Mouse (Mus musculus): ENCODE measurements around the gene Tapbp.
A peak's percentile ranks its signal among the peaks of the same experiment; 100 is the strongest.
"Not testable (repeated sequence)": the region's sequence is repeated elsewhere in the genome, so short reads cannot be mapped to it uniquely, and the experiment has no call there.

Gene Tapbp

DNA sequence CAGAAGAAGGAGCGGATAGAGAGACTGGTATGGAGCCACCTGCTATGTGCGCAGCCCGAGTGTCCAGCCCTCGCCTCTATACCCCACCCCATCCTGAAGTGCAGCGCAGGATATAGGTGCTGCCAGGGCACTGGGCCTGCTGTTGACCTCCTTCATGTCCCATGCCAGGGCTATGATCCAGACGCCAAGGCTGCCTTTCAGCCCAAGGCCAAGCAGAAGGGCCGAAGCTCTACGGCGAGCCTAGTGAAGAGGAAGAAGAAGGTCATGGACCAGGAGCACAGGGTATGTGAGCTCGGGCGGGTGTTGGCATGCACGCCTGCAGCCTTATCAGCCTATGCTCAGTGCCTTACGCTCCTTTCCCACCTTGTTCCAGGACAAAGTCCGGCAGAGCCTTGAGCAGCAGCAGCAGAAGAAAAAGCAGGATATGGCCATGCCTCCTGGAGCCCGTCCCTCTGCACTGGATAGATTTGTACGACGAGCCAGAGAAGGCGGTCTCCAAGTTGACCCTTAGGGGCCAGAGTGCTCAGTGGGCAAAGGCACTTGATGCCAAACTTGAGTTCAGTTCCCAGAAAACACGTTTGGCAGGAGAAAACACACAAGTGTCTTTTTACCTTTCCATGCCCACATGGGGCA lies 33.3 kb downstream of the Tapbp start:
- DNase-seq = no peak

DNA sequence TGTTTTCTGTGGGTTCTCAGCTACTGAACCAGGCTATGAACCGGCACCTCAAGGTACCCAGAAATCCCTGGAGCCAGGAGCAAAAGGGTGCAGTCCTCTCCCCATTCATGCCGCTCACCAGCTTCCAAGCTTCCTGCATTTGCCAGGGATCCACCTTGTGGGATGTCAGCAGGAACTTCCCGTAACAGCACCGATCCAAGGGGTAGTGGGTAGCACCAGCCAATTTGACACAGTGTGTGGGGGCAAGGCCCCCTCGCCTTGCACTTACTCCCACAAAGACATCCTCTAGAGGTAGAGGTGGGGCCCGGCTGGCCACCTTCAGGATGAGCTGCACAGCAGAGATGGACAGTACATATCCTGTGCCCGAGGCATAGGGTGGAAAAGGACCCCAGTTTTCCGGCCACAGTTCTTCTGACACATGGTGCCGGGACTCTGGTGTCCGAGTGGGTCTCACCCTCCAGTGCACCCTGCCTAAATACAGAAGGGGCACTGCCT lies 34.5 kb downstream of the Tapbp start:
- DNase-seq = no peak

DNA sequence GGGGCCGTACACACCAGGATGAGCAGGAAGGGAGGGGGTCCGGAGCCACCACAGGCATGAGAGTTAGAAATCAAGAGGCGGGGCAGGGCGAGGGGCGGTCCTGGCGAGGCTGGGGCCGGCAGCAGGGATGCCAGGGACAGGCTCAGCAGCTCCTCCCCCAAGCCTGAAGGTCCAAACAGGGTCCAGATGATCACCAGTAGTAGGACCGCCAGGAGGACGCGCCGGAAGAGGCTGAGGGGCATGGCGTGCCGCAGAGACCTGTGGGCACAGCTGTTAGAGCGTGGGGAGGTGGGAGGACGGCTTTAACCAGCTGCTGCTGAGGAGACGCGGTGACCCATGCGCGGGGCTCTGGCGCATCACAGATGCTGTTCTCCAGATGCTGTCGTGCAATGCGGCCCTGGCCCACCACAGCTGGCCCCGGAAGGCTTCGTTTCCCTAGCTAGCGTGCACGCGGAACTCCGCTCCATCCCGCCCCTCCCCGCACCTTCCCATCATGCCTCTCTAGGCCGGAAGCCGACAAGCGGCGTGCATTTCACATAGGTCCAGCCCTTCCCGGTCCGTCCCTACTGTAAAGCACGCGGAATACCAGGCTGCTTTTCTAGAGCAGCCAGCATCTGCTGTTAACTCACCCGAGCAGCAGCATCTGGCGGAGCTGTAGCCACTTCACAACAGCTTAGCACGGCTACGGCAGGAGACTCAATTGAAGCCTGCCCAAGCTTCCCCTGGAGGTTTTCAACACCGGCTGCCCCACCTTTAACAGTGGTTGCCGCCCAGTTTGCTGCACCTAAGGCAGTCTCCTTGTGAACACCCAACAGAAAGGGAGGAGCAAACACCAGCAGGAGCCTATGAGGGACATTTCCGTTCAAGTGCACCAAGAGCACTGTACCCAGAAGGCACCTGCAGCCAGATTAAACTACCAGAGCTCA lies 35.6 kb downstream of the Tapbp start, which contains the start of gene B3galt4:
Gene B3galt4, minus strand, starts transcription at position 468 of the 926 bp plus-strand sequence.
- DNase-seq = peak; percentile 68

DNA sequence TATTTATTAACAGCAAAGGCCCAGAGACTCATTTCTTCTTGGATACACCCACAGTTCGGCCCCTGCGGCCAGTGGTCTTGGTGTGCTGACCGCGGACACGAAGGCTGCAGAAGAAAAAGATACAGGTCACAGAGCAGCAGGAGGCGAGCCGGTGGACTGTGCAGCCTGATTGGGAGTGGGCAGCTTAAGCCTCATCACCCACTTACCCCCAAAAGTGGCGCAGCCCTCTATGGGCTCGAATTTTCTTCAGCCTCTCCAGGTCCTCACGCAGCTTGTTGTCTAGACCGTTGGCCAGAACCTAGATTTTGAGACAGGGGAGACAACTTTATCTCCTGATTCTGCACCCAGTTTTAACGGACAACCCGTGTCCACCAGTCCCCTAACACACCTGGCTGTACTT lies 36.3 kb downstream of the Tapbp start:
- not testable (repeated sequence) for DNase-seq

DNA sequence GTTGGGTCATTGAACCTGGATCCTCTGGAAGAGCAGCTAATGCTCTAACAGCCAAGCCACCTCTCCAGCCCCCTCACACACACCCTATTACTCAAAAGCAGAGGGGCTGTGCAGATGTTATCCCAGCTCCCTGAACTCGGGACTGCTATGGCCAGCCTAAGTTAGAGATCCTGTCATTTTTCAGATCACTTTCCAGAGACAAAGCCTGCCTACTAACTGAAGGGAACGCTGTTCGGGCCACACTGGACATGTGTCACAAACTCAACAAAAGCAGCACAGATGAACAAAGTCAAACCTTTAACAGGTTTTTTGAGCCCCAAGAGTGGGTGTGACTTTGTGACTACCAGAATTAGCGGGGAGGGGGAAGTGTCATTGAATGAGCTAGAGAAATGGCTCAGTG lies 37.2 kb downstream of the Tapbp start:
- no peak for DNase-seq

DNA sequence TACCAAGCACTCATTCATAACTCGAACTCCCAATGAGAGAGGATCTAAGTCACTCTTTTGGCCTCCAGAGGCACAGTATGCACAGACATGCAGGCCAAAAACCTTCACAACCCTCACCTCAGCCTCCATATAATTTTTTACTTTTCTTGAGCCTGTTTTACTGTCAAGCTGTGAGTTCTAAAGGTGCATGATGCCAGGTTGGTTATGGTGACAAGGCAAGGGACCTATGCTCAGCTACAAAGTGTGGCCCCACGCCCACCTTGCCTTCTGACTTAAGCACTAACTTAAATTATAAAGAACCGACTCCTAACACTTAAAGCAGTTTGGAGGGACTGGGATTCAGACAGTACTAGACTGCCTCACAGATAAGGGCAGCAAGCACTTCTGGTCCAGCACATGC lies 37.6 kb downstream of the Tapbp start:
- no peak for DNase-seq

DNA sequence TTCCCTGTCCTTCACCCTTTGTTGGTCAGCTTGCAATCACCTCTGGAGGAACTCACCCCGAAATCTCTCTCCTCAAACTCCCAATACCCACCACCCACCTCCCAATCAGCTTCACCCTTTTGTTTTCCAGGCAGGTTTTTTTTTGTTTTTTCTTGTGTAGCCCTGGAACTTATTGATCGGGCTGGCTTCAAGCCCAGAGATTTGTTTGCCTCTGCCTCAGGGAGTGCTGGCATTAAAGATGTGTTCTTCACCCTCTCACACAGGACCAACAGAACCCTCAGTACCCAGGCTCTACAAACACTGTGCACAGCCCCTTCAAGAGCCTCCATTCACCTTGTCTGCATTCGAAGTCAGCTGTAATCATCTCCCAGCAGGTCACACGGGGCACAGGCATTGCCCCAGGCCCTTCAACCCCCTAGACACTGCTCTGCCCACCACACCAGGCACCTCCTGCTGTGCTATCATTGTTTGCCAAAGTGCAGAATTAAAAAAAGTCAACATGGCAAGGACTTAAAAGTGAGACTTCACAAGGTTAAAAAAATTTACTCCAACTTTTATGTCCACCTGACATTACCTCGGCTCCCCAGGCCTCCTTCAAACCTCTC lies 38.4 kb downstream of the Tapbp start:
- DNase-seq = no peak

DNA sequence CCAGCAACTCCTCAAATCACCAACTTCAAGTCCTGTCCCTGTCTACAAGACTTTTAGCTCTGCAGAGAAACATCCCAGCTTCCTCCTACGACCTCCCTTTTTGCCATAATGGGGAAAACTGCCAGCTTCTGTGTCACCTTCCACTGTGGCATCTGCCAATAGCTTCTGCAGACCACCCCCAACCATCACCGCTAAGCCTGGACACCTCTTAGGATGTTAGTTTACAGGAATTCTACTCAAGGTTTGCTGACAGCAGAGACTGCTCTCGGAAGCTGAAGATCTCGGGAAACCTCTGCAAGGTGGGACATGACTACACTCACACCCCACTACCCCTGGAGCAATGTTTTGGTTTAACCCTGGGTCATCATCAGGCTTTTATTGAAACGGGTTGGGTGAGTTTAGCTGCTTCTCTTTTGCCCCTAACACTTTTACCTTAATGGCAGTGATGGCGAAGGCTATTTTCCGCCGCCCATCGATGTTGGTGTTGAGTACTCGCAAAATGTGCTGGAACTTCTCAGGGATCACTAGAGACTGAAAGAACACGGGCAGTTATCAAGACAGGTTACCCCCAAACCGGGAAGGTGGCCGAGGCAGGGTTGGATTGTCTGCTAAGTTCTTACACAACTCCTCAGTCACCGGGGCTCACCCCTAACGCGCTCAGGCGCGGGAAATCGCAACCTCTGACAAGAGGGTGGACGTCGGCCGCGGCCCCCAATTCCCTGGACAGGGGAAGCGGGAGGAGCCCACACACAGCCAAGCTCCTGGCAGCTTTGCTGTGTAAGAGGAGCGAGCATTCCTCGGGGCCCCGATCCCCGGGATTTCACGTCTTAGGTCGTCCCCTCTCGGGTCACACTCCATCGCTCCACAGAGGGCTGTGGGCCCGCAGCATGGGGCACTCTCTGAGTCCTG lies 39.2 kb downstream of the Tapbp start:
- DNase-seq = peak; percentile 47

DNA sequence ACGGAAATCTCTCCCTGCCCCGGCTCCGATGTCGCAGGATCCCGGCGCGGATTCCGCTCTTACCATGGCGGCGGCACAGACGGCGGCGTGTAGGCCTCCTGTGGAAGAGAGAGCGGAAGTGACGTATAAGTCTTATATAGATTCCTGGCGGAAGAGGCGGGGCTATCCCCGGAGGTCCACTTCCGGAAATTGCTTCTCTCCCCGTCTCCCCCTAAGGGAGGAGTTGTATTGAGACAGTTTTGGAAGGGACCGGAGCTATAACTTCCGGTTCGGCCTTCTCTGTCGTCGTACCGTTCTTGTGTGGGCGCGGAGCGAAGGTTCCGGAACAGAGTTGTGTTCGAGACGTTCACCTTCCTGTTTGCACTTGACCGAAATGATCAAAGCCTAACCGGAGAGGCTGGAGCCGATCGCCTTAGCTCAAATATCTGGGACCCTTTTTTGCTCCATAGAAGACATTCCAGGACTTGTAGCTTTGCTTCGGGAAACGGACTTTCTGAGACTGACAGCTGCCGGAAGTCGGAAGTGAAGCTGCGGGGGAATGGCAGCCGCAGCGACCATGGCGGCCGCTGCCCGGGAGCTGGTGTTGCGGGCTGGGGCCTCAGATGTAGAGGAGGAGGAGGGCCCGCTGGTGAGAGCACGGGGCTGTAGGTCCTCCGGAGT lies 40.0 kb downstream of the Tapbp start, which contains the start of the genes Vps52 and Rps18:
Gene Vps52, plus strand, starts transcription at position 258 of the 660 bp plus-strand sequence.
Gene Rps18, minus strand, starts transcription at position 447 of the 660 bp plus-strand sequence.
- peak; percentile 99 for DNase-seq

DNA sequence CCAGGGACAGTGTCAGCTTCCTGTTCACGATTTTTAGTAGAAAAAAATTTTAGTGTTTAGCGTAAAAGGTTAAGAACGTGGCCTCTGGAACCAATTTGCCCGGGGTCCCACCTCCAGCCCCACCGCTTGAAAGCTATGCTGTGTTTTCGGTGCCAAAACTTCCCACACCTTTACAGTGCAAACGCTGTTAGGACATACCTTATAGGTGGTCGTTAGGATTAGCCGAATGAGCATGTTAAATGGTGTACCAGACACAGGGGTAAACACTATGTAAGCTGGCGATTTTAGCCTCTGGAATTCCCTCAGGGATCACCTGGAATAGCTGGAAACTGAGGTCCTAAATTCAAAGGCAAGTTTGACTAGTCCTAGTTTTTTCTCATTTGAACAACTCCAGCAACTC lies 40.6 kb downstream of the Tapbp start:
- DNase-seq = no peak

DNA sequence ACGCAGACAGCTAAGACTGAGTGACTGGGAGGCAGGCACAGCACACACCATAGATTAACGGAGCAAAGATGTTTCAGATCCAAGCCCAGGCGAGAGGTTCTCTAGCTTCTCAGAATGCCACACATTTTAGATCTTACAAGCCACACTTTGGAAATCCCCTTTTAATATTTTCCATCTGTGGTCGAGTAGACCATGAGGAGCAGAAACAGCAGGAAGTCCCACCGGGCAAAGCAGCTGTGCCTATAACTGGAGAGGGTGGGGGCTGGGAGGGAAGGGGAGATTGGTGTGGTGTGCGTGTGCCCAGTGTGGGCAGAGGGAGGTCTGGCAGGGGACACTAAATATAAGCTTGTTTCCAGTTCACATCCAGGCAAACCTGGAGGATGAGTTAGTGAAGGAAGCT lies 41.8 kb downstream of the Tapbp start:
- no peak for DNase-seq

DNA sequence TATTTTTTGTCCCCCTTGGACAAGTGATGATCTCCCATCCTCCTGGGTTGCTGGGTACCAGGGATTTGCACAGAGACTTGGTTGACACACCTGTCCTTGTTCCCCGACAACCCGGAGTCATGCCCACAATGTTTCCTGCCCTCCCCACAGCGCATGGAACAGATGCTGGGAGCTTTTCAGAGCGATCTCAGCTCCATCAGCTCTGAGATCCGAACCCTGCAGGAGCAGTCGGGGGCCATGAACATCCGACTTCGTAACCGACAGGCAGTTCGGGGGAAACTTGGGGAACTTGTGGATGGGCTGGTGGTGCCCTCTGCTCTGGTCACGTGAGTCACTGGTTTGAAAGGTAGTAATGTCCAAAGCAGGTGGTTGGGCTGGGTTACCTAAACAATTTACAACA lies 42.8 kb downstream of the Tapbp start:
- DNase-seq = no peak

DNA sequence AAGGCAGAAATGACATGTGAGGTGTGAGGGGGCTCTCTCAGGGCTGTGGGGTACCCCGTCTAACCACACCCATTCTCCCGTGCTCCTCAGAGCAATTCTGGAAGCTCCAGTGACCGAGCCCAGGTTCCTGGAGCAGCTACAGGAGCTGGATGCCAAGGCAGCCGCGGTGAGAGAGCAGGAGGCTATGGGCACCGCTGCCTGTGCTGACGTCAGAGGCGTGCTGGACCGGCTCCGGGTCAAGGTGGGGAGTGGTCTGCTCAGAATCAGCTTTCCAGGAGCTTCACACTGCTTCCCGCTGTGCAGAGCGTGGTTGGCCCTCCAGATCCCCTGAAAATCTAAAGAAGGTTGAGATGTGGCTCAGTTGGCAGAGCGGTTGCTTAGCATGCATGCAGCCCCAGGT lies 43.4 kb downstream of the Tapbp start:
- DNase-seq = no peak

DNA sequence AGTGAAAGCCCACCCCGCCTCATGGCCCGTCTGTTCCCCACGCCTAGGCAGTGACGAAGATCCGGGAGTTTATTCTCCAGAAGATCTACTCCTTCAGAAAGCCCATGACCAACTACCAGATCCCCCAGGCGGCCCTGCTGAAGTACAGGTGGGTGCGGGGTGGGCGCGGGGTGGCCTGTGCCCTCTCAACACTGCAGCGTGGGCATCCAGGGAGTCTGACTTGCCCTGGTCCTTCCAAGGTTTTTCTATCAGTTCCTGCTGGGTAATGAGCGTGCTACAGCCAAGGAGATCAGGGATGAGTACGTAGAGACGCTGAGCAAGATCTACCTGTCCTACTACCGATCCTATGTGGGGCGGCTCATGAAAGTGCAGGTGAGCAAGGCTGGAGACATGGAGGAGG lies 44.2 kb downstream of the Tapbp start:
- no peak for DNase-seq

DNA sequence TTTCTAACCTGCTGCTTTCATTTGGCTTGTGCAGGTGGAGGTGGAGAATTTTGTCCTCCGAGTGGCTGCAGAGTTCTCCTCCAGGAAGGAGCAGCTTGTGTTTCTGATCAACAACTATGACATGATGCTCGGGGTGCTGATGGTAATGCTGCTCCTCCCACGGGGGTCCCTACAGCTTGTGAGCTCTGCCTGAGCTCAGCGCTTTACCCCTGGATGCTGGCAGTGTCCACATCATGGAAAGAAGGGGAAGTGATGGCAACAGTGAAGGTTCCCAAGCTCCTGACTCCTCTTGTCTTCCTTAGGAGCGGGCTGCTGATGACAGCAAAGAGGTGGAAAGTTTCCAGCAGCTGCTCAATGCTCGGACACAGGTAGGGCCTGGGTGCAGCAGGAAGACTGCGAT lies 47.2 kb downstream of the Tapbp start:
- DNase-seq = no peak

DNA sequence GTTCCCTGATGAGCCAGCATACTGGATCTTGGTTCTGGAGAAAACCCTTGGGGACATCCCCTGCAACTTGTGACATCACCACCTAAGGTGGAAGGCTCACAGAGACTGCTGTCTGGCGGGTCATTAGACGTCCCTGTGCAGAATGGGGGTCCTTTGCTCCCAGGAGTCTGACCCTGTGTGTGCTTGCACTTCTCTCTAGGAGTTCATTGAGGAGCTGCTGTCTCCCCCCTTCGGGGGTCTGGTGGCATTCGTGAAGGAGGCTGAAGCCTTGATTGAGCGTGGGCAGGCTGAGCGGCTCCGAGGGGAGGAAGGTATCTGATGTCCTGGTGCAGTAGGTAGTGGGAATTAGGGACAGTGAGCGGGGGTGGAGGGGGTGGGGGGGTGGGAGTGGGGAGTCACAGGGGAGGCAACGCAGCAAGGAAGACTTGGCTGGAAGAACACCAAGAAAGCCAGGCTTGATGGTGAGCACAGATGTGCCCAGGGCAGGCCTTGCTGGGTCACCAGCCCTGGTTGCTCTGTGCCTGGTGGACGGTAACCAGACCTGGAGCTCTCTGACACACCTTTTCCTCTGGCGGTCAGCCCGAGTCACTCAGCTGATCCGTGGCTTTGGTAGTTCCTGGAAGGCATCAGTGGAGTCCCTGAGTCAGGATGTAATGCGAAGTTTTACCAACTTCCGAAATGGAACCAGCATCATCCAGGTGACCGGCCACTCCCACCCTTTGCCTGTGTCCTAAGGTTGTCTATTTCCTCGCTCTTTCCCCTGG lies 49.6 kb downstream of the Tapbp start:
- no peak for DNase-seq

DNA sequence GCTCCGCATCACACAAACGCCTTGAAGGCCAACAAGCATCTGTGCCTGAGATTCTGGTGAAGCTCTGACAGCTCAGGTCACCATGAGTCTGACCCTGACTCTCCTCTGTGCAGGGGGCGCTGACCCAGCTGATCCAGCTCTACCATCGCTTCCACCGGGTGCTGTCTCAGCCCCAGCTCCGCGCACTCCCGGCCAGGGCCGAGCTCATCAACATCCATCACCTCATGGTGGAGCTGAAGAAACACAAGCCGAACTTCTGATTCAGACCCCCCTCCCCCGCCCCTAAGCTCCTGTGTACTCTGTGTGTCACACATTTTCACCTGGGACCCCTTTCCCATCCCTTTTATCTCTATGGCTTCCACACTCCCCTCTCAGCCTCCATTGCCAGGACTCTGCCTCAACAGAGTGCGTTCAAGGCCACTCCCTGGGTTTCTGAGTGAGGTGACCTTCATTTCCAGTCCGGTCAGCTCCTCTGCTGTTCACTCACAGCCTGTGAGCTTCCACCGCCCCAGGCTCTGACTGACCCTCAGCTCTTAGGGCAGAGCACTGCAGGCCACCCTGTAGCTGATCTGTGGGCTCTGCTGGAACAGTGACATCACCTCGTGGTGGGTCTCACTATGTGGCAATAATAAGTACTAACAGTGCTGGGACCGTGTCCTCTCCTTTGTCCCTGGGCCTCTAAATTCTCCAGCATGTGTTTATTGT lies 50.3 kb downstream of the Tapbp start:
- DNase-seq = no peak

DNA sequence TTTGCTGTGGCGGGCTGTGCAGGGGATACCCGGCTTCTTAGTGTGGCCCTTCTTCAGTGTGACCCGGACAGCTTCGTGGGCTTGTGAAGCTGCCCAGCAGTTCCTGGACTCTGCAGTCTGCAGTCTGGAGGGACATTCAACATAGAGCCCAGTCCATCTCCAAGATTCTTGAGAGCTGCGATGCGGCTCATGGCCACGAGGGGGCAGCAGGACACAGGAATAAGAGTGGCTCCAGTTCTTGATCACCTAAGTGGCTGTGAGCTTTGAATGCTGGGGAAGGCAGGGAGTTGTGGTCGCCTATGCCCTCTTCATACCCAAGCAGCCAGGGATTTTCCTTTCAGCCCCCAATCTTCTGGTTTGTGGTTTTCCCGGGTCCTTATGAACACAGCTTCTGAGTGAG lies 52.8 kb downstream of the Tapbp start:
- DNase-seq = peak; percentile 89

DNA sequence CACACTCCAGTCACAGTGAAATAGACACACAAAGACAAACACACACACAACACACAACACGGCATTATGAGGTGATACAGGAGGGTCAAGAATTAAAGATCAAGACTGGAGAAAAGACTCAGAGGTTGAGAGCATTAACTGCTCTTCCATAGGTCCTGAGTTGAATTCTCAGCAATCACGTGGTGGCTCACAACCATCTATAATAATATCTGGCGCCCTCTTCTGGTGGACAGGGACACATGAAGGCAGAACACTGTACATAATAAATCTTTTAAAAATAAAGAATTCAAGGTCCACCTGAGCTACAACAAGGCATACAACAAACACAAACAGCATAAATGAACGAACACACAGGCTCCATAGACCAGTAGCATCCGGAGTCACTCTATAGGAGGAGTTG lies 53.2 kb downstream of the Tapbp start:
- DNase-seq = peak; percentile 68

DNA sequence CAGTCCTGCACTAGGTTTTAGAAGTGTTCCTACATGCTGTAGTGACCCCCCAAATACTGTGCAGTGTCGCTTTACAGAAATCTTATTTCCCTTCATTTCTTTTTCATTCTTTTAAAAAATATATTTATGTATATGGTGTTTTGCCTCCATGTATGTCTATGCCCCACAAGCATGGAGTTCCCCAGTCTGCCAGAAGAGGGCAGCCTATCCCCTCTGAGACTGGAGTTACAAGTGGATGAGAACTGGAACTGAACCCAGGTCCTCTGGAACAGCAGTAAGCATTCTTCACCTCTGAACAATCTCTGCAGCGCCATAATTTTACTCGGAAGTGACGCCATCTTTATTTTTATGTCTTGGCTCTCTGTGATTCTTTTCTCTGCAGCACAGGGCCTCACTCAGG lies 53.7 kb downstream of the Tapbp start:
- DNase-seq = no peak

All from kidney, adult 9 months (tissue).